Mouse (Mus musculus): Measurements from ENCODE around the gene Itga1. TPM values are rescaled to one million over a fixed set of nuclear protein-coding genes. Genes with fewer than 3 reads are reported as not detected.

The Itga1 gene
- total RNA-seq, 2 experiments from 2014 or later: 5.8 to 7.7 TPM

- intact Hi-C loops (cut with DNase I): no loop called here
- DNase-seq (ENCODE audit: low spot score in 2 of 2): no peak
Observed at GRCm38 (mm10) chr13:114923331-114923730, 178.4 kb downstream of the Itga1 start.

- intact Hi-C loops (cut with DNase I): no loop called here
- no peak for DNase-seq (ENCODE audit: low spot score in 2 of 2)
Observed at GRCm38 (mm10) chr13:114915767-114916166, 186.0 kb downstream of the Itga1 start.

GRCm38 (mm10) chr13:114914963-114915362 lies 186.8 kb downstream of the Itga1 start:
- intact Hi-C loops (cut with DNase I): no loop called here

GRCm38 (mm10) chr13:114914559-114914958 lies 187.2 kb downstream of the Itga1 start:
- no peak for DNase-seq (ENCODE audit: low spot score in 2 of 2)
- intact Hi-C loops (cut with DNase I): no loop called here

More at GRCm38 (mm10) chr13:114914963-114915362, 186.8 kb downstream of the Itga1 start:
- DNase-seq (ENCODE audit: low spot score in 2 of 2): no peak

GRCm38 (mm10) chr13:114910629-114911028 lies 191.1 kb downstream of the Itga1 start:
- intact Hi-C loops (cut with DNase I): no loop called here
- no peak for DNase-seq (ENCODE audit: low spot score in 2 of 2)

- intact Hi-C loops (cut with DNase I): no loop called here
- DNase-seq (ENCODE audit: low spot score in 2 of 2): no peak
Observed at GRCm38 (mm10) chr13:114909514-114909913, 192.2 kb downstream of the Itga1 start.

- no peak for DNase-seq (ENCODE audit: low spot score in 2 of 2)
- intact Hi-C loops (cut with DNase I): no loop called here
Observed at GRCm38 (mm10) chr13:114907876-114908275, 193.9 kb downstream of the Itga1 start.

Other genes with a start within 250 kb of the Itga1 start
- gene Itga2, start 169.9 kb downstream of the Itga1 start, total RNA-seq (2021): under 1 TPM in 1 of 2 experiments, not detected in 1; 0.32 TPM
- 10 to 100 TPM; 21.9 to 23.7 TPM for gene Pelo, start 11.8 kb downstream of the Itga1 start, total RNA-seq (2021)
- 1 to 10 TPM; 1.7 to 3.5 TPM for gene Gm49395, start within 50 bp of the Itga1 start, total RNA-seq (2021)